Mouse (Mus musculus): Measurements from ENCODE around the gene Leo1.

- TF ChIP-seq POLR2A (IDR thresholded peaks at IDR 0.05; ENCODE audit: low read depth, low read length) (no peak), POLR2AphosphoS2 (IDR thresholded peaks at IDR 0.05; ENCODE audit: low read depth, low read length) (no peak), MYC (IDR thresholded peaks at IDR 0.05; ENCODE audit: low read depth, low read length) (no peak), ETS1 (conservative IDR thresholded peaks at IDR 0.05; ENCODE audit: low read depth, low read length) (no peak), USF2 (conservative IDR thresholded peaks at IDR 0.05; ENCODE audit: low read depth, low read length) (no peak), CTCF (conservative IDR thresholded peaks at IDR 0.05 in 1 of 2, IDR thresholded peaks at IDR 0.05 in 1 of 2; ENCODE audit: low read depth in 2 of 2, low read length in 2 of 2) (no peak), EP300 (IDR thresholded peaks at IDR 0.05; ENCODE audit: low read length) (no peak), CHD1 (IDR thresholded peaks at IDR 0.05; ENCODE audit: low read depth, low read length) (no peak), TCF12 (IDR thresholded peaks at IDR 0.05; ENCODE audit: low read depth, low read length) (no peak), MAFK (IDR thresholded peaks at IDR 0.05; ENCODE audit: insufficient replicate concordance, low read length) (no peak), NRF1 (IDR thresholded peaks at IDR 0.05; ENCODE audit: low read depth, low read length) (no peak), MAX (IDR thresholded peaks at IDR 0.05; ENCODE audit: low read length) (no peak), BHLHE40 (IDR thresholded peaks at IDR 0.05; ENCODE audit: low read depth, low read length) (no peak)
Measured at GRCm38 (mm10) chr9:75432694-75433093, 8.6 kb upstream of the Leo1 start.
